Mouse (Mus musculus) left cerebral cortex, postnatal 14 days (tissue): ENCODE results near the gene Olfr639. TPM values are rescaled to one million over a fixed set of nuclear protein-coding genes. Genes with fewer than 3 reads are reported as not detected.
"Not testable (repeated sequence)": the region's sequence is repeated elsewhere in the genome, so short reads cannot be mapped to it uniquely, and the experiment has no call there.

ENCODE experiments used
- DNase-seq, 2 experiments: peaks; one replicate each; pipeline ENCODE4 v3.0.0; 2021 to 2022; ENCODE audit warnings: low spot score in 2 of 2, mixed read lengths in 1 of 2
- intact Hi-C: fragments of 180-260 bp; cut with DNase I; formaldehyde crosslinking; loops from one replicate; pipeline ENCODE4 v1.15.1; 2025
- long read RNA-seq, 2 experiments: library from polyadenylated mRNA; stranded (forward); transcript quantifications; one replicate each; pipeline ENCODE4 v2.0.0; 2021
- total RNA-seq, 2 experiments: library from RNA; stranded (reverse); gene quantifications; 2 replicates each; pipeline ENCODE4 v1.2.3; 2021

Gene Olfr639
- total RNA-seq = under 1 TPM; 0.08 to 0.18 TPM
- long read RNA-seq, experiment 1 = 0 reads
- long read RNA-seq, experiment 2 = 0 reads

GRCm38 (mm10) chr7:104017203-104017602, at the start of gene Olfr639:
Gene Olfr639, minus strand, starts transcription at chr7:104017303.
- intact Hi-C loops = no loop called here
- no peak for DNase-seq

- intact Hi-C loops = no loop called here
- no peak for DNase-seq
Measured at GRCm38 (mm10) chr7:104061345-104061744, 44.2 kb upstream of the Olfr639 start, which contains the start of gene 4930516K23Rik. Gene 4930516K23Rik, minus strand, starts transcription at chr7:104061445.

GRCm38 (mm10) chr7:104059215-104059614, 42.1 kb upstream of the Olfr639 start:
- intact Hi-C loops = no loop called here
- no peak for DNase-seq

DNA sequence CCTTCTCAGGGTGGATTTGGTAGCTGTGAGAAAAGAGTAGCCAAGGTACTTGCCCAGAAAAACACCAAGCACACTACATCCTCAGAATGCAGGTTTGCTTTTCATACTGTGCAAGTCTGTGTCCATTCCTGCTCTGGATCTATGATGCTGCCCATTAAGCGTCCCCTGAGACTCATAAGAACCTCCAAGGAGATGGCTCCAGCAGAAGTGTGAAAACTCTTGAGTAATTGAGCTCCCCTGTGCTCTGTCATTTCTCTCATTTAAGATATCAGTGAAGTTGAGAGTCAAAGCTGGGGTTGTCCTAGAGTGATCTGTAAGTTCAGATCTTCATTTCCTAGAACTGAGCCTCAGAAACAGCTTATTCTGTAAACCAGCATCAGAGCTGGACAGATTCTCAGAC, 35.5 kb upstream of the Olfr639 start, which contains the start of gene Olfr642:
TSS of gene Olfr642 (minus strand) at position 101 of the 400 bp plus-strand sequence.
- no peak for DNase-seq

DNA sequence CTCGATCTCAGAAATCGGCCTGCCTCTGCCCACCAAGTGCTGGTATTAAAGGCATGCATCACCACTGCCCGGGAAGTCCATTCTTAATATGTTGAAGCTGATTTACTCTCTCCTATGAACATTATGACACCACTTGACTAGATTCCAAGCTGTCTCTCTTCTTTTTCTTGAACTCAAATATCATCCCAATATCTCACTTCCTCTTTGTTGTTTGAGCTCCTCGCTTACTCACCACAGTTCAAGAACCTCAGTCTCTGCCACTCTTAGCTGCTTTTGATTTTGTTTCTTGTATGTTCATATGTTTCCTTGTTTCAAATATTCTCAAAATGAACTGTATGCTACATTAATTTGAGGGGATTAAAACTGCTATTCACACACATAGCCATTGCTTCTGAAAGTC, 33.6 kb upstream of the Olfr639 start:
- intact Hi-C loops = no loop called here
- DNase-seq = no peak

More for the DNA sequence above, 35.5 kb upstream of the Olfr639 start, which contains the start of gene Olfr642:
- intact Hi-C loops = no loop called here

DNA sequence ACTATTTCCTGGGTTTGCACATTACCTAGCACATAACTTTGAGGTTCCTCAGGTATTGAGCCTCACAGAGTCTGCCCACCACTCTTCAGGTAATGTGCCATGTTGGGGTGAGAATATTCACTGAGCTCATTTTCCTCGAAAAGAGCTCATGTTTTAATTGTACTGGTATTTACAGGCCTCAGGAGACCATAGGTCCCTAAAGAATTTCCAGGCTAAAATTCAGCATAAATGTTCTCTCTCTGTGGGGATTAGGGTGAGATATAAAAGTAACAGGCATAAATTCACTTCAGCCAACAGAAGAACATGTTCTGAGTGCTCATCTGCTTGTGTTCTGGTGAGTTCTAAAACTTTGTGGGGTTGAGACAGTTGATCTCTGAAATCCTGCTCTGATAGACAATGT, 18.0 kb upstream of the Olfr639 start, which contains the start of gene Olfr641:
TSS of gene Olfr641 (plus strand) at position 301 of the 400 bp plus-strand sequence.
- intact Hi-C loops = no loop called here
- DNase-seq = no peak

DNA sequence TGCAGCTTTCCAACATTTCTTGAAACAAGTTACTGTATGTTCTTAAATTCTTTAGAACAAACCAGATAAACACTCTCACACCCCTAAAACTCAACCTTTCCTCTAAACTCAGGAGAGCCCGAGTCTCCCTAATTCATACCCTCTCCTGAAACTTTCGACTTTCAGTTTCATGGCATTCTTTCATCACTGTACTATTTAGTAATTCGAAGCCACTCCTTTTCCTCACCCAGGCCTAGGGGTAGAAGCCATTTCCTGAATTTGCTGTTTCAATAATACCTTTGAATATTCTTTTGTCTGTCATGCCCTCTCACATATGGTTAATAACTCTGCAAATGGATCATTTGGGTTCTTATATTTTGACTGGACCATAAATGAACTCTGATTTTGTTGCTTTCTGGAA, 9.9 kb upstream of the Olfr639 start:
- intact Hi-C loops = no loop called here
- no peak for DNase-seq

- intact Hi-C loops = no loop called here
- DNase-seq = no peak
Measured at GRCm38 (mm10) chr7:104025473-104025872, 8.4 kb upstream of the Olfr639 start, which contains the start of gene Olfr640. Gene Olfr640, minus strand, starts transcription at chr7:104025573.

DNA sequence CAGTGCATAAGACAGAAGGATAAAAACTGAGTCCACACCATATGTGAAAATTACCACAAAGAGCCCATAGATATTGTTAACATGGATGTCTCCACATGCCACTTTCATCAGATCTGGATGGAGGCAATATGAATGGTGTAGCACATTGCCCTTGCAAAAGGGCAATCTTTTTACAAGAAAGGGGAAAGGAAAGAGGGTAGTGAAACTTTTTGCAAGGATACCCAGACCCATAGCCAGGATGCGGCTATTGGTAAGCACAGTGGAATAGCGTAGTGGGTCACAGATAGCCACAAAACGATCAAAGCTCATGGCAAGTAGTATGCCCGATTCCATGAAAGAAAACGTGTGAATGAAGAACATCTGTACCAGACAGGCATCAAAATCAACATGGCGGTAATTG, 4.5 kb upstream of the Olfr639 start:
- intact Hi-C loops = no loop called here
- no peak for DNase-seq

DNA sequence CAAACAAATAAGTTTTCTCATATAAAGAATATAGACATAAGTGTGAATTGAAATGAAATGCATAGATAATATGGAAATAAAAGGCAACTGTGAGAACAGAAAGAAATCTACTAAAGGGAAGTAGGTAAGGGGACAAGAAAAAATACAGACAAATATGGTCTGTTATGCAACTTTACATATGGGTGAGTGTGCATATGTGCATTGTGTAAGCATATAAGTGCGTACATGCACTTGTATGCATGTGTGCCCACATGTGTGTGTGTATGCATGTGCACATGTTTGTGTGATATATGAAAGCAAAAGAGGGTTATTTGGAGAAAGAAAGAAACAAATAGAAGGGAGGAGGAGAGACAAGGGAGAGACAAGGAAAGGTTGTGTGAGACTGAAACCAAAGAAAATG, 1.9 kb upstream of the Olfr639 start:
- intact Hi-C loops = no loop called here
- no peak for DNase-seq

- DNase-seq = no peak
- intact Hi-C loops = no loop called here
Measured at GRCm38 (mm10) chr7:103999124-103999523, 18.0 kb downstream of the Olfr639 start.

DNA sequence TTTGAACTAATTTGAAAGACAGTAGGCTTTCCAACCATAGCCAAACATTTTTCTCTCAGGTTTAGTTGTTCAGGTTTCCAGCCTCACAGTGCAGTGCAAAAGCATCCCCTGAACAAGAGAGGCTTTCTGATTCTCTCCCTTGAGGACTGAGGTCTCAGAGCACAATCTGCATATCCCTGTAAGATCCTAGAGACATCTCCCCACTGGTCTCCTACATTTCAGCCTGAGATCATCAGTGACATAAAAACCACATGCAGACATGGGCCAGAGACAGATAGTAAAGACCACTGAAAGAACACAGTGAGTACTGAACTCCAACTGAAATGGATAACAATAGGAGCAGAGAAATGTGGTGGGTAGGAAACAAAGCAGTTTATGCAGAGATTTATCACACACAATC, 18.7 kb downstream of the Olfr639 start, which contains the start of gene Olfr638:
TSS of gene Olfr638 (plus strand) at position 301 of the 400 bp plus-strand sequence.
- DNase-seq = no peak
- intact Hi-C loops = no loop called here

- intact Hi-C loops = no loop called here
- DNase-seq = no peak
Measured at GRCm38 (mm10) chr7:103971782-103972181, 45.3 kb downstream of the Olfr639 start.

GRCm38 (mm10) chr7:103970852-103971251, 46.3 kb downstream of the Olfr639 start, which contains the start of gene Olfr635:
Gene Olfr635, plus strand, starts transcription at chr7:103971152.
- intact Hi-C loops = no loop called here
- DNase-seq = no peak

DNA sequence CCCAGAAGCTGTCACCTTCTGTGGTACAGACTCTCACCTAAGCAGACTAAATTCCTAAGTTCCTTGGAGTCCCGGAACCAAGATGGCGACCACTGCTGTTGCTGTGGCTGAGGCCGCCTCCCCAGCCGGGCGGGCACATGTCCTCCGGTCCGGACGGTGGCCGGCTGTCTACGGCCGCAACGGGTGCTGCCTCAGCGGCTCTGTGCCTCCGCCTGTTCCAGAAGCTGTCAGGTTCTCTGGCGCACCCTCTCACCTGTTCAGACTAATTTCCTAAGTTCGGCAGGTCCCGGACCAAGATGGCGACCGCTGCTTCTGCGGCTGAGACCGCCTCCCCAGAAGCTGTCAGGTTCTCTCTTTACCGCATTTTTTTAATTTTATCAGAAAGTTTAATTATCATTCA, 50.2 kb downstream of the Olfr639 start:
- DNase-seq, intact Hi-C loops: not testable (repeated sequence)

Other genes with a start within 250 kb of the Olfr639 start
- not detected for gene Olfr69, start 245.7 kb downstream of the Olfr639 start, total RNA-seq
- not detected for gene Olfr68, start 237.6 kb downstream of the Olfr639 start, total RNA-seq
- not detected for gene Olfr67, start 225.5 kb downstream of the Olfr639 start, total RNA-seq
- 100 to 1,000 TPM; 116 to 138 TPM for gene Hbb-bt, start 203.3 kb downstream of the Olfr639 start, total RNA-seq
- gene Hbb-bs, start 189.2 kb downstream of the Olfr639 start, total RNA-seq = 100 to 1,000 TPM; 912 to 967 TPM
- not detected for gene Hbb-bh2, start 176.8 kb downstream of the Olfr639 start, total RNA-seq
- not detected for gene Hbb-bh1, start 174.1 kb downstream of the Olfr639 start, total RNA-seq
- not detected for gene Hbb-y, start 164.1 kb downstream of the Olfr639 start, total RNA-seq
- gene Olfr66, start 131.1 kb downstream of the Olfr639 start, total RNA-seq = not detected
- gene Olfr64, start 122.8 kb downstream of the Olfr639 start, total RNA-seq = not detected
- gene Olfr65, start 113.8 kb downstream of the Olfr639 start, total RNA-seq = not detected
- not detected for gene Olfr631, start 88.5 kb downstream of the Olfr639 start, total RNA-seq
- not detected for gene Olfr632, start 83.0 kb downstream of the Olfr639 start, total RNA-seq
- not detected for gene Olfr633, start 72.9 kb downstream of the Olfr639 start, total RNA-seq
- under 1 TPM in 1 of 2 experiments, not detected in 1; 0.04 TPM for gene Olfr635, start 46.2 kb downstream of the Olfr639 start, total RNA-seq
- gene Olfr638, start 18.6 kb downstream of the Olfr639 start, total RNA-seq = not detected
- gene Olfr640, start 8.3 kb upstream of the Olfr639 start, total RNA-seq = not detected
- not detected for gene Olfr641, start 18.1 kb upstream of the Olfr639 start, total RNA-seq
- not detected for gene Olfr642, start 35.4 kb upstream of the Olfr639 start, total RNA-seq
- not detected for gene 4930516K23Rik, start 44.1 kb upstream of the Olfr639 start, total RNA-seq
- gene Olfr644, start 54.6 kb upstream of the Olfr639 start, total RNA-seq = not detected
- not detected for gene Olfr645, start 68.2 kb upstream of the Olfr639 start, total RNA-seq
- gene Olfr646, start 87.6 kb upstream of the Olfr639 start, total RNA-seq = not detected
- gene Ubqln5, start 112.5 kb upstream of the Olfr639 start, total RNA-seq = not detected
- not detected for gene Olfr643, start 120.1 kb upstream of the Olfr639 start, total RNA-seq
- gene Ubqln3, start 126.0 kb upstream of the Olfr639 start, total RNA-seq = not detected
- gene Ubqlnl, start 133.3 kb upstream of the Olfr639 start, total RNA-seq = not detected
- gene Olfm5, start 147.5 kb upstream of the Olfr639 start, total RNA-seq = not detected
- gene Olfr648, start 166.1 kb upstream of the Olfr639 start, total RNA-seq = under 1 TPM; 0.30 to 0.40 TPM
- not detected for gene Olfr649, start 178.7 kb upstream of the Olfr639 start, total RNA-seq
- gene Trim6, start 201.5 kb upstream of the Olfr639 start, total RNA-seq = under 1 TPM; 0.13 to 0.15 TPM
- gene Trim34a, start 227.2 kb upstream of the Olfr639 start, total RNA-seq = under 1 TPM; 0.68 to 0.72 TPM